Mouse (Mus musculus): ENCODE results near the gene Gprc5b.

- TF ChIP-seq CTCF (conservative IDR thresholded peaks at IDR 0.05; ENCODE audit: insufficient read depth, insufficient read length, low read depth, low read length) (peak; percentile 79), POLR2A (IDR thresholded peaks at IDR 0.05; ENCODE audit: low read depth, low read length) (no peak)
Observed at GRCm38 (mm10) chr7:119010854-119011529, 16.0 kb upstream of the Gprc5b start.
